Mouse (Mus musculus): ENCODE results near the gene Kat6b. TPM values are rescaled to one million over a fixed set of nuclear protein-coding genes. Genes with fewer than 3 reads are reported as not detected.

The Kat6b gene
- polyA plus RNA-seq, 1 experiment from 2014 or later, result 13.5 TPM

DNA sequence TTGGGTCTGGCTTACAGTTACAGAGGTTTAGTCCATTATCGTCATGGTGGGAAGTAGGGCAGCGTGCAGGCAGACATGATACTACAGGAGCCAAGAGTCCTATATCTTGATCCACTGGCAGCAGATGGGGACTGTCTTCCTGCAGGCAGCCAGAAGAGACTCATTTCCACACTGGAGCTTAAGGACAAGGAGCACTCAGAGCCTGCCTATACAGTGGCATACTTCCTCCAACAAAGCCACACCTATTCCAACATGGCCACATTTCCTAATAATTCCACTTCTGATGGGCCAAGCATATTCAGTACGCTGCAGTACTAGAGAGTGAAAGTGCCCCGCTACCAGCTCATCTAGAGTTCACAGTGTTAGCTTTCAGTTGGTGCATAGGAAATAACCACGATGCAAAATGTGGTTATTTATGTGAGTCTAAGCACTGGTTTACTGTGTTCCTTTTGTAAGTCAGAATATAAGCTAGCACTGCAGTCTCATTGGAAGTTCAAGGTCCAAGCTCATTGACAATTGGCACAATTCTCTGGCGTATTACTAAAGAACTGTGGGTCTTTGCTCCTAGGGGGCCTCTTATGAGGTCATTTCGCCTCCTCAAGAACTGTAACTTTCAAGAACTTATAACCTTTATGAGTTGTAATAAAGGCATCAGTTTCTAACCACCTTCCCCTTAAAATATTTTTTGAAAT, 86.2 kb downstream of the Kat6b start:
- H3K27me3 ChIP-seq (ENCODE audit: control insufficient read depth, insufficient read depth, low read length), result no peaks in the 10 kb centered on the region
- no peaks in the 10 kb centered on the region for H3K4me1 ChIP-seq (ENCODE audit: control insufficient read depth, insufficient read depth, low read length)
- no peak overlapping the region for H3K4me2 ChIP-seq
- no peaks in the 10 kb centered on the region for H3K36me3 ChIP-seq (ENCODE audit: control insufficient read depth, insufficient read depth, low read length)
- no peak overlapping the region for H3K4me3 ChIP-seq (ENCODE audit: low read depth, low read length)
- H3K27ac ChIP-seq (ENCODE audit: low read depth, low read length), result no peak overlapping the region
- WGBS, result 94% methylated on average over 7 of the region's 7 CpGs
- no peak overlapping the region for H3K9ac ChIP-seq (ENCODE audit: low read length)
- H3K9me3 ChIP-seq (ENCODE audit: control insufficient read depth, low read length), result no peaks in the 10 kb centered on the region
- ATAC-seq (ENCODE audit: low FRiP score) (no peak), DNase-seq (ENCODE audit: low spot score, missing footprints) (no peak)

DNA sequence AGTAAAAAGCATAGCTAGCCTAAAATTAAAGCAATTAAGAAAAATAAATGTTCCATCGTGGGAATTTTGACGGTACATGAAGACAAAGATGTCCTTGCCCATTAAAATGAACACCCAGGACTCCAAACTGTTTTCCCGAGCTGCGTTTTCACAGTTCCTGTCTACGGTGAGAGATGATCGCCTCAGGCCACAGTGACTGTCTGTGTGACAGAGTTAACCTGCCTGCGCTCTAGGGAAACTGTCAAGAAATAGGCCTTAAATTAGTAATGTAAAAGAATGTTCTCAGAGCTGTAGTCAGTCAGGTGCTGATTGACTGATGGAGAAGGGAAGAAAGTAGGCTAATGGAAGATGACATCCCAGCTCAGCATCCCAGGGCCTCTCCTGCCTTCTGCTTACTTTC, 87.6 kb downstream of the Kat6b start:
- no peak for ATAC-seq (ENCODE audit: low FRiP score)
- no peaks in the 10 kb centered on the region for H3K9me3 ChIP-seq (ENCODE audit: control insufficient read depth, low read length)
- H3K27ac ChIP-seq (ENCODE audit: low read depth, low read length), result no peak overlapping the region
- no peak for DNase-seq (ENCODE audit: low spot score, missing footprints)
- H3K36me3 ChIP-seq (ENCODE audit: control insufficient read depth, insufficient read depth, low read length), result no peaks in the 10 kb centered on the region
- H3K27me3 ChIP-seq (ENCODE audit: control insufficient read depth, insufficient read depth, low read length), result no peaks in the 10 kb centered on the region
- H3K4me3 ChIP-seq (ENCODE audit: low read depth, low read length), result no peak overlapping the region
- H3K4me1 ChIP-seq (ENCODE audit: control insufficient read depth, insufficient read depth, low read length), result no peaks in the 10 kb centered on the region
- no peak overlapping the region for H3K9ac ChIP-seq (ENCODE audit: low read length)
- H3K4me2 ChIP-seq, result no peak overlapping the region
- 93% methylated on average over 7 of the region's 7 CpGs for WGBS

DNA sequence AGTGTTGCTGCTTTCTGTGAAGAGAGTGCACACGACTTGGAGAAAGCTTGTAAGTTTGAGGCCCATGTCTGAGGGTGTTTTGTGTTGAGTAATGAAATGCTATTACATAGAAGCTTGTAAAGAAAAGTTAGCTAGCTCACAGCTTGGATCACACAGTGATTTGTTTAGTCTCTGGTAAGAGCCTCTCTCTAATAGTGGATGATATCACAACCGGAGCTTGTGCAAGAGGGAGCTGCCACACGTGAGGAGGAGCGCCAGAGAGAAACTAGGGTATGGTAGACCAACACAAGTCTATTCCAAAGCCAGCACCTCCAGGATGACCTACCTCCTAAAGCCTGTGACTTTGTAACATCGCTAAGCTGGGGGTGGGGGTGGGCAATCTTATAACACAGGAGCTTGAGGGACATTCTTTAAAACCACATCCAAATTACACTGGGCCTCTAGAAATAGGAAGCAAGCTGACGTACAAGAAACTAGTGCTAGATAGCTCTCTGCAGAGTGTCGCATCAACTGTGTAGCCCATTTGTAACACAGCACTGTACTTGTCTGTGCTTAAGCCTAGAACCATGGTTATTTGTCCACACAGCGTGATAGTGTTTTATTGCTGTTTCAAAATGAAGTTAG, 93.6 kb downstream of the Kat6b start:
- Histone ChIP-seq H3K36me3 (ENCODE audit: control insufficient read depth, insufficient read depth, low read length) (no peaks in the 10 kb centered on the region), H3K9ac (ENCODE audit: low read length) (no peak overlapping the region), H3K27me3 (ENCODE audit: control insufficient read depth, insufficient read depth, low read length) (no peaks in the 10 kb centered on the region), H3K27ac (ENCODE audit: low read depth, low read length) (no peak overlapping the region), H3K4me1 (ENCODE audit: control insufficient read depth, insufficient read depth, low read length) (peaks cover 3% of the 10 kb centered on the region; the same call in 1 of the 2 replicates), H3K9me3 (ENCODE audit: control insufficient read depth, low read length) (no peaks in the 10 kb centered on the region), H3K4me2 (no peak overlapping the region), H3K4me3 (ENCODE audit: low read depth, low read length) (no peak overlapping the region)
- ATAC-seq (ENCODE audit: low FRiP score) (no peak), DNase-seq (ENCODE audit: low spot score, missing footprints) (no peak)
- 91% methylated on average over 8 of the region's 8 CpGs for WGBS

DNA sequence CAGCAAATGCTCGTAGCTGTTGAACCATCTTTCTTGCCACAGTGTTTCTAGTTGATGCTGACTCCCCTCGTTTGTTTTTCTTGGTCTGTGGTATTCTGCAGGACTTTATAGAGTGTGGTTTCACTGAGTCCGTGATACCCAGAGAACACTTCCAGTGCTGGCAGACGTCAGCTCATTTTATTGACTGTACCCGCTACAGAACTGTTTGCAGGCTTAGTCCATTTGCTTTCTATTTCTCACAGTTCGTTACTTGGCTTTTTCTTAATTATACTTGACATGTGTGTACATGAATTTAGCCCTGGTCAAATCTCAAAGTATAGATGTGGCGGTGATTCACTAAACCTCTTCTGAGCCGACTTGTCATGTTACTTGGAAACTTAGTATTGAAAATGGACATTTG, 95.6 kb downstream of the Kat6b start:
- Histone ChIP-seq H3K9ac (ENCODE audit: low read length) (no peak overlapping the region), H3K4me3 (ENCODE audit: low read depth, low read length) (no peak overlapping the region), H3K27ac (ENCODE audit: low read depth, low read length) (no peak overlapping the region), H3K4me1 (ENCODE audit: control insufficient read depth, insufficient read depth, low read length) (peaks cover 16% of the 10 kb centered on the region), H3K4me2 (no peak overlapping the region), H3K36me3 (ENCODE audit: control insufficient read depth, insufficient read depth, low read length) (no peaks in the 10 kb centered on the region), H3K27me3 (ENCODE audit: control insufficient read depth, insufficient read depth, low read length) (no peaks in the 10 kb centered on the region), H3K9me3 (ENCODE audit: control insufficient read depth, low read length) (no peaks in the 10 kb centered on the region)
- no peak for ATAC-seq (ENCODE audit: low FRiP score)
- no peak for DNase-seq (ENCODE audit: low spot score, missing footprints)
- WGBS, result 85% methylated on average over 8 of the region's 8 CpGs

DNA sequence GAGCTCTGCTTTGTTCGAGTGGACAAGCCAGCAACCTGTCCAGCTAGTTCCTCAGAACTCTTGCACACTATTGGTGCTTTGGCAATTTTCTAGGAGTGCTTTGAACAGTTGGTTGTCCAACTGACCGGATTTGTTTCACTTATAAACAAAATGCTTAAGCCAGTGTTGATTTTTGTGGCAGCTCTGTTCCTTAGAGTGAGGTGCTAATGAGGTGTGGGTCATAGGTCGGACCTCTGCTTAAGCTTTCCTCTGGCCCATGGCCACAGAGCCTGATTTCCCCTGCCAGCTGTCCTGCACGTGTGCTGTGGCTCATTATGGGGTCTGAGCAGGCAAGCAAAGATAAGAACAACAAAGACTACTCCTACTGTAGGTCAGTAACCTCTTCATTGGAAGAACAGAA, 100.0 kb downstream of the Kat6b start:
- ATAC-seq (ENCODE audit: low FRiP score), result peak; percentile 57; the same call in 1 of the 2 replicates
- H3K9ac ChIP-seq (ENCODE audit: low read length), result no peak overlapping the region
- peaks cover 35% of the 10 kb centered on the region for H3K4me1 ChIP-seq (ENCODE audit: control insufficient read depth, insufficient read depth, low read length)
- no peak for DNase-seq (ENCODE audit: low spot score, missing footprints)
- H3K4me3 ChIP-seq (ENCODE audit: low read depth, low read length), result no peak overlapping the region
- H3K36me3 ChIP-seq (ENCODE audit: control insufficient read depth, insufficient read depth, low read length), result no peaks in the 10 kb centered on the region
- H3K27me3 ChIP-seq (ENCODE audit: control insufficient read depth, insufficient read depth, low read length), result no peaks in the 10 kb centered on the region
- H3K9me3 ChIP-seq (ENCODE audit: control insufficient read depth, low read length), result no peaks in the 10 kb centered on the region
- no peak overlapping the region for H3K4me2 ChIP-seq
- H3K27ac ChIP-seq (ENCODE audit: low read depth, low read length), result no peak overlapping the region
- 8% methylated on average over 4 of the region's 4 CpGs for WGBS

DNA sequence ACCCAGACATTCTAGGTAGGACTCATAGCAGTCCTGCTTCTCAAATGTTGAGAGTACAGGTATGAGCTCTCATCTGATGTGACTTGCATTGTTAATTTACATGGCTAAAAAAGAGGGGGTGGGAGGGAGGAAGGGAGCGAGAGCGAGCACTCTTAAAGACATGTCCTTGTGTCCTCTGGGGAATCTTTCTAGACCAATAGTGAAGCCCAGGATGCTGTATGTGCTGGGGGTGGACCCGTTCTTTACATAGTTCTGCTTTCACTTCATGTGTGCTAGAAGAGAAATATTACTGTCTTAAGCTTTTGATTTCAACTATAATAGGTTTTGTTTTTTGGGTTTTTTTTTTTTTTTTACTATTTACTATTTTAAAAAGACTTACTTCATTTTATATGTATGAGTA, 101.1 kb downstream of the Kat6b start:
- H3K27ac ChIP-seq (ENCODE audit: low read depth, low read length), result no peak overlapping the region
- ATAC-seq (ENCODE audit: low FRiP score) (no peak), DNase-seq (ENCODE audit: low spot score, missing footprints) (no peak)
- no peak overlapping the region for H3K4me2 ChIP-seq
- H3K9ac ChIP-seq (ENCODE audit: low read length), result no peak overlapping the region
- no peak overlapping the region for H3K4me3 ChIP-seq (ENCODE audit: low read depth, low read length)
- H3K9me3 ChIP-seq (ENCODE audit: control insufficient read depth, low read length), result no peaks in the 10 kb centered on the region
- H3K4me1 ChIP-seq (ENCODE audit: control insufficient read depth, insufficient read depth, low read length), result peaks cover 42% of the 10 kb centered on the region
- WGBS, result 87% methylated on average over 3 of the region's 3 CpGs
- no peaks in the 10 kb centered on the region for H3K27me3 ChIP-seq (ENCODE audit: control insufficient read depth, insufficient read depth, low read length)
- H3K36me3 ChIP-seq (ENCODE audit: control insufficient read depth, insufficient read depth, low read length), result no peaks in the 10 kb centered on the region

DNA sequence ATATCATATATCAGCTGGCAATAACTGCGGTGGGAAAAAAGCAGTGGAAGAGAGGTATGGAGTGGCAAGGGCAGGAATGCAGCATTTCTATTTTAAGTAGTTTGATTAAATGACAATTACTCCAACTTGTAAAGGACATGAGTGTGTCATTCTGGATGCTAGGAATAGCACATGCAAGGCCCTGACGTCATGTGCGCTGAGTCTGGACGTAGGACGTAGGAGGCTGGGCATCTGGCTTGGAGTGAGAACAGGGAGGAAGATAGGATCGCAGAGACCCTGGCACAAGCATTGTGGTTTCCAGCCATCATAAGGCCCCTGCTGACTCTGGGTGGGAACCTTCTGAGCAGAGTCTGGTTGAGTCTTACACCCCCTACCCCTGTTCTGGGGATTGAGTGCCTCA, 101.8 kb downstream of the Kat6b start:
- H3K9ac ChIP-seq (ENCODE audit: low read length), result no peak overlapping the region
- no peak for ATAC-seq (ENCODE audit: low FRiP score)
- no peak overlapping the region for H3K4me2 ChIP-seq
- H3K9me3 ChIP-seq (ENCODE audit: control insufficient read depth, low read length), result no peaks in the 10 kb centered on the region
- WGBS, result 79% methylated on average over 6 of the region's 6 CpGs
- H3K4me3 ChIP-seq (ENCODE audit: low read depth, low read length), result no peak overlapping the region
- H3K27ac ChIP-seq (ENCODE audit: low read depth, low read length), result no peak overlapping the region
- H3K36me3 ChIP-seq (ENCODE audit: control insufficient read depth, insufficient read depth, low read length), result no peaks in the 10 kb centered on the region
- no peak for DNase-seq (ENCODE audit: low spot score, missing footprints)
- H3K27me3 ChIP-seq (ENCODE audit: control insufficient read depth, insufficient read depth, low read length), result no peaks in the 10 kb centered on the region
- H3K4me1 ChIP-seq (ENCODE audit: control insufficient read depth, insufficient read depth, low read length), result peaks cover 42% of the 10 kb centered on the region

DNA sequence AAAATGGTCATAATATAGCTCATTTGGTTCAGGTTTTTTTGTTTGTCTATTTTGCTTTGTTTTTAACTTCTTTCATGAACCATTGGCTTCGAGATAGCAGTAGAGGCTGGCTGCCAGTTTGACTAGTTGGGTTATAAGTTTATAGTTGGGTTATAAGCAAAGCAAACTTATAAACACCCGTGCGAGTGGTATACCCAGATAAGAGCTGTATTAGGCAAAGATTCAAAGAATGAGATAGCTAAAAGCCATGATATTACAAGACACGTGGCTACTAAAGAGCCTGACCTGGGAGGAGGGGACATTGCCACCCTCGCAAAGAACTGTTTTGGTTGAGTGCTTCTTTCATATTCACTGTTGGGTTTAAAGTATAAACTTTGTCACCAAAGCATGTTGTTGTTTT, 102.6 kb downstream of the Kat6b start:
- peaks cover 41% of the 10 kb centered on the region for H3K4me1 ChIP-seq (ENCODE audit: control insufficient read depth, insufficient read depth, low read length)
- H3K27ac ChIP-seq (ENCODE audit: low read depth, low read length), result no peak overlapping the region
- 71% methylated on average over 5 of the region's 5 CpGs for WGBS
- H3K36me3 ChIP-seq (ENCODE audit: control insufficient read depth, insufficient read depth, low read length), result no peaks in the 10 kb centered on the region
- no peaks in the 10 kb centered on the region for H3K9me3 ChIP-seq (ENCODE audit: control insufficient read depth, low read length)
- H3K4me3 ChIP-seq (ENCODE audit: low read depth, low read length), result no peak overlapping the region
- no peak for ATAC-seq (ENCODE audit: low FRiP score)
- H3K4me2 ChIP-seq, result no peak overlapping the region
- DNase-seq (ENCODE audit: low spot score, missing footprints), result no peak
- no peaks in the 10 kb centered on the region for H3K27me3 ChIP-seq (ENCODE audit: control insufficient read depth, insufficient read depth, low read length)
- no peak overlapping the region for H3K9ac ChIP-seq (ENCODE audit: low read length)

DNA sequence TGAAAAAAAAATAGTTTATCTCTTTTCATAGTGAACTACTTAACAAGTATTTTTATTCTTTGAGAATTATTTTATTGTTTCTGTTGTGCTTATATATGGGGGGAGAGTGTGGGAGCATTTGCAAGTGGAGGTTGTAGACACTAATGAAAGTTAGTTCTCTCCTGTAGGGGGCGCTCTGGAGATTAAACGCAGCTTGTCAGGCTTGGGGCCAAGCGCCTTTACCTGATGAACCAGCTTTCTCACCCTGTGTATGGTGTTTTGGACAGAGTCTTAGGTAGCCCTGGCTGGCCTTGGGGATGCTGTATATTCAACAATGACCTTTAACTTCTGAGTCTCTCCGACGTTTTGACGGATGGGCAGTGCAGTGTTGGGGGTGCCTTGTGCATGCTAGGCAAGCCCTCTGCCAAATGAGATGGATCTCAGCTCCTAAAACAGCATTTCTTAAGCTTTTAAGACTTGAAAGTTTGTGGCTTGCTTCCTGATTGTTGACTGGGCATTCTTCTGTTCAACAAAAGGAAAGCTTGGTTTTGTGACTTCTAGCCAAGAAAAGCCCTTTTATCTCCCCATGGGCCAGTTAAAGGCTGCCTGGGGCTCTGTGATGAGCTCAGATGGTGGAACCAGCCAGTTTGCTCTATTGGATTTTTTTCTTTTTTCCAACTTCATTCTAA, 103.4 kb downstream of the Kat6b start:
- peaks cover 39% of the 10 kb centered on the region for H3K4me1 ChIP-seq (ENCODE audit: control insufficient read depth, insufficient read depth, low read length)
- no peak overlapping the region for H3K9ac ChIP-seq (ENCODE audit: low read length)
- WGBS, result 12% methylated on average over 6 of the region's 6 CpGs
- no peaks in the 10 kb centered on the region for H3K9me3 ChIP-seq (ENCODE audit: control insufficient read depth, low read length)
- H3K4me3 ChIP-seq (ENCODE audit: low read depth, low read length), result no peak overlapping the region
- H3K27me3 ChIP-seq (ENCODE audit: control insufficient read depth, insufficient read depth, low read length), result no peaks in the 10 kb centered on the region
- ATAC-seq (ENCODE audit: low FRiP score) (0 out of 2 replicates have a peak, but pooled peaks have one; percentile 14), DNase-seq (ENCODE audit: low spot score, missing footprints) (peak; percentile 89)
- no peaks in the 10 kb centered on the region for H3K36me3 ChIP-seq (ENCODE audit: control insufficient read depth, insufficient read depth, low read length)
- H3K27ac ChIP-seq (ENCODE audit: low read depth, low read length), result no peak overlapping the region
- no peak overlapping the region for H3K4me2 ChIP-seq
